Mouse (Mus musculus) neutrophil, adult 5-6 weeks (primary cell): ENCODE measurements around the gene Smarcd1. TPM values are rescaled to one million over a fixed set of nuclear protein-coding genes. Genes with fewer than 3 reads are reported as not detected.
"Not testable (repeated sequence)": the region's sequence is repeated elsewhere in the genome, so short reads cannot be mapped to it uniquely, and the experiment has no call there.

Source experiments
- ATAC-seq: fragments of 151-379, 151-347 bp; 2 replicates; pipeline ENCODE4 v1.8.0; 2017; ENCODE audit warnings: mild to moderate bottlenecking, moderate TSS enrichment; ENCODE audit not compliant: insufficient number of reproducible peaks, poor library complexity, low FRiP score, severe bottlenecking; ENCODE audit errors: extremely low read depth
- total RNA-seq: library from RNA; stranded (forward); fragments of 200-1000 nt; gene quantifications from 2 replicates; pipeline ENCODE4 v1.2.3, GENCODE M21; 2017

The Smarcd1 gene
- total RNA-seq, 1 experiment from 2014 or later, result 29.6 TPM

- no peak for ATAC-seq
Measured at GRCm38 (mm10) chr15:99678063-99678800, 23.7 kb upstream of the Smarcd1 start.

DNA sequence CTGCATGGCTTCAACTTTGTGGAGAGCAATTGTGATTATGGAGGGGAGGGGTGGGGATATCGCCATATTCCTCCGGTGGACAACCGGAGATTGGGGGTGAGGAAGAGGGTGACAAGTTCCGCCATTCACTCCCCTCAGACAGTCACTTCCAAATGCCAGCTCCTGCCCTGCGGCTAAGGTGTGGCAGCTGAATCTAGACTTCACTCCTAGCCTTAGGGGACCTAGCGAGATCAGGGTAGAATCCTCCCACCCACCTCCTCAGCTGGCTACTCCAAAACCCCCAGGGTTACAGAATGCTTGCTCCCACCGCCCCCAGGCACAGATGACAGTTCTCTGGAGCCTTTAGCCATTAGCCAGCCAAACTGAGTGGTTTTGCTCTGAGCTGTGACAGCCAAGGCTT, 22.9 kb upstream of the Smarcd1 start:
- ATAC-seq, result no peak

DNA sequence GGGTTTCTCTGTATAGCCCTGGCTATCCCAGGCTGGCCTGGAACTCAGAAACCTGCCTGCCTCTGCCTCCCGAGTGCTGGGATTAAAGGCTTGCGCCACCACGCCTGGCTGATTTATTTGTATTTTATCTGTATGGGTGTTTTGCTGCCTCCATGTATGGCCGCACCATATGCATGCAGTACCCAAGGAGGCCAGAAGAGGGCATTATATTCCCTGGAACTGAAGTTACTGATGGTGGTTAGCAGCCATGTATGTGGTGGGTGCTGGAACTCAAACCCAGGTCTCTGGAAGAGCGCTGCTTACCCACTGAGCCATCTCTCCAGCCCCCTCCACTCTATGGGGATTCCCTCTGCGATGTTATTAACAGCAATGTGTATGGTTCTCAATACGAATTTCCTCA, 19.0 kb upstream of the Smarcd1 start:
- no peak for ATAC-seq

GRCm38 (mm10) chr15:99684156-99684555, 17.8 kb upstream of the Smarcd1 start:
- ATAC-seq, result no peak

DNA sequence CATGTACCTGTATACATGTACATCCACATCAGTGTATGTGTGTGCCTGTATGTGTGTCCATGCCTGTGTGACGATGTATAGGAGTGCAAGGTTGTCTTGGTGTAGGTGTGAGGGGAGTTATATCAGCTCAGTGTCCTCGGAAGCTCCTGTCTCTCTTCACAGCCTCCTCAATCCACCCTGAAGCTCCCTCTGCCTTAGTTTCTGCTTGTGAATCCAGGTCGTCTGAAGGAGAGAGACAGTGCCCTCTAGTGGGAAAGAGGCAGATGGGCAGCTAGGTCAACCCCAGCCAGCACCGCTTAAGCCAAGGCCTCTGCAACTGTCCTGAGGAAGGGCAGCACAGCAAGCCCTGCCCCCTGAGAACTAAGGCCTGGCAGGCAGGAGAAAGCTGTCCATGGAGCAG, 13.2 kb upstream of the Smarcd1 start:
- ATAC-seq, result peak; percentile 73

DNA sequence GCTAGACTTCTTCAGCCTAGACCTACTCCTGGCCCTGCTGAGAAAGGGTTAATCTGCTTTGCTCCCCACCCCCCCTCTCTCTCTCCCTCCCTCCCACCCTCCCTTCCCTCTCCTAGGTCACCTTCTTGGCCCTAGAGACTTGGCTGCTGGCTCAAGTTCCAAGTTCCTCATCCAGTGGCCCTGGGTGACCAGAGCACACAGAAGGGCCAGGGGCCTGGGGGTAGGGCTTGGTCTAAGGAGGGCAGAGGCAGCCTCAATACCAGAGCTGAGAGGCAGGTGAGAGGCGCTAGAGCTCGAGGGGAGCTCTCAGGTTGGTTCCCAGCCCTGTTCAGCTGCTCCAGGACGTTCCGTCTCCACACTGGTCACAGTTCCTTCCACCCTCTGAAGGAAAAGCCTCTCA, 11.0 kb upstream of the Smarcd1 start:
- ATAC-seq, result no peak

DNA sequence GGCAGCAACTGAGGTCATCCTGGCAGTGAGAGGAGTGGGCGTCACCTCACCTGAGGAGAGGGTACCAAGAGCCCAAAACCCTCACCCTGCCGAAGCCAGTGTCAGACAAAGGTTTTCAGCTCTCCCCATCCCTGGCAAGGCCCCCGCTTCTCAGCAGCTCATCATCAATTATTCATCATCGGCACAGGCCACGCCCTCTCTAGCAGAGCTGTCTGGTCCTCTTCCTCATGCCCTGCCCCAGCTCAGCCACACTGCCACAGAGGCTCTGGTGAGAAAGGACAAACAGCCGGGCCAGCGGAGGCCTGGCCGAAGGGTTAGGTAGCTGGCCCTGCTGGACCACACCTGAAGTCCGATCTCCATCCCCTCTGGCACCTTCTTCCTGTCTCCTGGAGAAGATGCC, 10.0 kb upstream of the Smarcd1 start:
- ATAC-seq, result no peak

GRCm38 (mm10) chr15:99697309-99697708, 4.6 kb upstream of the Smarcd1 start:
- ATAC-seq, result no peak

- ATAC-seq, result no peak
Measured at GRCm38 (mm10) chr15:99698533-99699085, 3.3 kb upstream of the Smarcd1 start.

- ATAC-seq, result no peak
Measured at GRCm38 (mm10) chr15:99699715-99700114, 2.2 kb upstream of the Smarcd1 start.

GRCm38 (mm10) chr15:99700219-99701106, 1.5 kb upstream of the Smarcd1 start:
- ATAC-seq, result no peak

GRCm38 (mm10) chr15:99701640-99701998, 310 bp upstream of the Smarcd1 start:
- ATAC-seq, result not testable (repeated sequence)

DNA sequence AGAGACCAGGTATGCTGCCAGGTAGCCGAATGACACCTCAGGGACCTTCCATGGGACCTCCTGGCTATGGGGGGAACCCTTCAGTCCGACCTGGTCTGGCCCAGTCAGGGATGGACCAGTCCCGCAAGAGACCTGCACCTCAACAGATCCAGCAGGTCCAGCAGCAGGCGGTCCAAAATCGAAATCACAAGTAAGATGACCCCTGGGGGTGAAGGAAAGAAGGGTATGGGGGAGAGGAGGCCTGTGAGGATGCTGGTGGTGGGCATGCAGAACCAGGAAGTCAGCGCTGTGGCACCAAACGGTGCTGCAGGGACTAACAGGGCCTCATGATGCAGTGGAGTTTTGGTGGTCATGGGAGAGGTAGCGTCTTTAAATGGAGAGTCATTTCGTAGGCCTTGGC, 1.2 kb downstream of the Smarcd1 start:
- no peak for ATAC-seq

- no peak for ATAC-seq
Measured at GRCm38 (mm10) chr15:99703676-99704040, 1.7 kb downstream of the Smarcd1 start.

- no peak for ATAC-seq
Measured at GRCm38 (mm10) chr15:99704041-99704681, 2.2 kb downstream of the Smarcd1 start.

GRCm38 (mm10) chr15:99704881-99705280, 3.0 kb downstream of the Smarcd1 start:
- no peak for ATAC-seq

DNA sequence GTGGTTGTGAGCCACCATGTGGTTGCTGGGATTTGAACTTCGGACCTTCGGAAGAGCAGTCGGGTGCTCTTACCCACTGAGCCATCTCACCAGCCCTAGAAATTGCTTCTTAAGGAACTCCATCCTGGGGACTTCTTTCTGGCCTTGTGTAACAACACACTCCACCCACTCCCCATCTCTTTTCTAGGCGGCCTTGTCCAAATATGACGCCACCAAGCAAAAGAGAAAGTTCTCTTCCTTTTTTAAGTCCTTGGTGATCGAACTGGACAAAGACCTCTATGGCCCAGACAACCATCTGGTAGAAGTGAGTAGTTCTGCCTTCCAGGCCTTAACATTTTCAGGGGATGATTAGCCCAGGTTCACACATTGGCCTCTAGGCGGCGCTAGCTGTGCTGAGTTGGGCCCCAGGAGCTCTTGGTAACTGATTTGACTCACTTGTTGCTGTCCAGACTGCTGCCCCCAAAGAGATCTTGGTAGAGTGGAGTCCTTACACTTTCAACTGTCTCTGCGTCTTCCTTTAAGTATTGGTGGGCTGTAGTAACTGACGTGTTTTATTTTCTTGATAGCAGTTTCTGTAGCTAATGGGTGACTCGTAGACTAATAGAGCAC, 3.6 kb downstream of the Smarcd1 start, which contains the start of gene Gm17349:
TSS of gene Gm17349 (minus strand) at position 51 of the 609 bp plus-strand sequence.
- ATAC-seq, result peak; percentile 37; the same call in 1 of the 2 replicates

GRCm38 (mm10) chr15:99708176-99708575, 6.2 kb downstream of the Smarcd1 start:
- no peak for ATAC-seq
